Mouse (Mus musculus): ENCODE measurements at regions not wholly inside any gene's neighbourhood (a gene's known extent, or its start where the extent isn't known, plus 50 kb on each side); places are given as distances from the start of the nearest gene placed in this dataset.

- no peak for DNase-seq (ENCODE audit: low read depth, low spot score)
Observed at GRCm38 (mm10) chr16:87069294-87069693, 284.7 kb upstream of the N6amt1 start.

DNA sequence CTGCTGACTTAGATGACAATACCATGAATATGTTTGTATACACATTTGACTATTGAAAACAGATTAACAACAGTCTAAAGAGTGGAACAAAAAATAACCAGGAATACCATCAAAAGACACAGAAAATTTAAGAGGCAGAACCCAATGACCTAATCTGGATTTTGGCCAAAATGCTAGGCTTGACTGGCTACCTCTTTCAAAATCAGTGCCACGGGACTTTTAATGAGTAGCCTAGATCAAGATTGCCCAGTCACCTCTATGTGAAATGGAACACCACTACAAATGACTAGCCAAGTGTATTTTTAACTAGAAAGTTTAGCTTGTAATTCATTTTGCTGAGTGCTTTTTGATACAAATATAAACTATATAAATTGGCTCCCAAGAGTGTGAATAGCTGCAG lies 286.0 kb upstream of the N6amt1 start:
- DNase-seq (ENCODE audit: low read depth, low spot score) = no peak

DNA sequence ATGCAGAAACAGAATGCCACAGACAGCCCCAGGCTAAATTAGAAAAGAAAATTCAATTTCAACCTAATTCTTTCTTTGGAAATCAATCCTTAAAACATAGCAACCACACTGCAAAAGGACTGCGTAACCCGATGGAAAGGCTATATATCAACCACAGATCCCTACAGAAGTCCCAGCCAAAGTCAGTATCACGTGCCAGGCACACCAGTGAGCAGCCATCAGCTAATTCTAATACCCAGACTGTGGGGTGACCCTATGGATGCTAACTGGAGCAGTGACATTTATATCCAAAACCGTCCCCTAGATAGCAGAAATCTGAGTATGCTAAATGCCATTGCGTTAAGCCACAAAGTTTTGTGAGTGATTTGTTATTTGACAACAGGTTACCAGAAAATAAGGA lies 286.5 kb upstream of the N6amt1 start:
- no peak for DNase-seq (ENCODE audit: low read depth, low spot score)

DNA sequence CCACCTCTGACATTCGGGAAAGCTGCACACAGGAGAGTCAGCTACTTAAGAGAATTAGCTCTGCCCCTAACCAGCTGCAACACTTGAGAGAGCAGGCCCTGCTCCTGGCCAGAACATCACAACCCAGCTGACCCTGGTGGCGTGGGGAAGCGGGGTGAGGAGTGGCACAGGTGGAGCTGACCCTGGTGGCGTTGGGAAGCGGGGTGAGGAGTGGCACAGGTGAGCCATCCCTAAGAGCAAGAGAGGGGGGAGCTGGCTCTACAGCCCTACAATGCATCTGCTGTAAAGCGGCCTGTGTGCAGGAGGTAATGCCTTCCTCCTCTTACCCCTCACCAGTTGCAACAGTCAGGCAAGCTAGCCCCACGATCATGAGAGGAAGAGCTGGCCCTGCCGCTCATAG lies 293.5 kb upstream of the N6amt1 start:
- no peak for DNase-seq (ENCODE audit: low read depth, low spot score)

GRCm38 (mm10) chr16:87049741-87050383 lies 304.1 kb upstream of the N6amt1 start:
- DNase-seq (ENCODE audit: low read depth, low spot score) = no peak

DNA sequence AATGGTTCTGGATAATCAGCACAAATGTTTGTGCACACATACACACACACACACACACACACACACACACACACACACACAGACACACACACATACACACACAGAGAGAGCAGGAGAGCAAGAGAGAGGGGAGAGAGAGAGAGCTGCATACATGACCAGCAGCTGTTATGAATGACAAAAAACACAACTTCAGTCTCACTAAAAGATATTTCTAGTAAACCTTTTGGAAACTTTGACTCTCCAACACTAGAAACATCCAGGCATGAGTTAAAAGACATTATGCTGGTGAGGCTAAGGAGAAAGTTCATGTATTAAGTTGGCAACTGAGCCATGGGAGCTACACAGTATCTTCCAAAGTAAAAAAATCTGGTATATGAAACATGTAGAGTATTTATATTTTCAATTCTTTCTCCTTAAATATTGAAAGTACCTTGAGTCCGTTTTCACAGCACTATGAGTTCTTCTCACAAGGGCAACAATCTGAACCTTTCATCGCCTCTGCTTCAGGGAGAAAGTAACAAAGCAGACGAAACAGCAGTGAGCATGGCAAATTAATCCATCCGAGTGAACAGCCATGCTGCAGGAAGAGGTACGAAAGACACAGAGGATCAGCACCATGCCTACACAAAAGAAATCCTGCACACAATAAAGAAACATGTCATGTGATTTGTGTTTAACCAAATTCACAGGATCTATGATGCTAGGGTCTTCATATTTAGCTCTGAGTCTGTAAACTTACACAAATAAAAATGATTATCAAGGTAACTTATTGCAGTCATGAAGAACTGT lies 309.0 kb upstream of the N6amt1 start:
- DNase-seq (ENCODE audit: low read depth, low spot score) = no peak

DNA sequence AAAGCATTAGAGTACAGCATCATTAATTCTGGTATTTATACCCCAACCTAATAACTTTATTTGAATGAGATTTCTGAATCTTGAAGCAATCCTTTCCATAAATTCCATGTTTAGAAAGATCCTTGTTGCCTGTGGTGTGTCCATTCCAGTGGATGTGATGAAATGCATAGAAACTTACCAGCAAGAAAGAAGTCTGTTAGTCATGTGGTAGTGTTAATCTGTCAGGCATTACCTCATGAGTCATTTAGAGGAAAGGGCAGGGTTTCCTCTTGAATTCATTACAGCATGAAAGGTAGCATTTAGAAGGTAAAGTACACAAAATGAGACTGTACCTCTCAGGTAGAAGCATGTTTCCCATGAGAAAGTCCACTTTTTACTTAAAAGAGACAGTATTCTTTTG lies 310.3 kb upstream of the N6amt1 start:
- DNase-seq (ENCODE audit: low read depth, low spot score) = no peak

GRCm38 (mm10) chr16:87040366-87040765 lies 313.6 kb upstream of the N6amt1 start:
- DNase-seq (ENCODE audit: low read depth, low spot score) = no peak

GRCm38 (mm10) chr16:87039861-87040260 lies 314.1 kb upstream of the N6amt1 start:
- DNase-seq (ENCODE audit: low read depth, low spot score) = no peak

- no peak for DNase-seq (ENCODE audit: low read depth, low spot score)
Observed at GRCm38 (mm10) chr16:87037061-87037460, 316.9 kb upstream of the N6amt1 start.

GRCm38 (mm10) chr16:87031836-87032235 lies 322.1 kb upstream of the N6amt1 start:
- no peak for DNase-seq (ENCODE audit: low read depth, low spot score)

- no peak for DNase-seq (ENCODE audit: low read depth, low spot score)
Observed at GRCm38 (mm10) chr16:87028516-87029145, 325.4 kb upstream of the N6amt1 start.

DNA sequence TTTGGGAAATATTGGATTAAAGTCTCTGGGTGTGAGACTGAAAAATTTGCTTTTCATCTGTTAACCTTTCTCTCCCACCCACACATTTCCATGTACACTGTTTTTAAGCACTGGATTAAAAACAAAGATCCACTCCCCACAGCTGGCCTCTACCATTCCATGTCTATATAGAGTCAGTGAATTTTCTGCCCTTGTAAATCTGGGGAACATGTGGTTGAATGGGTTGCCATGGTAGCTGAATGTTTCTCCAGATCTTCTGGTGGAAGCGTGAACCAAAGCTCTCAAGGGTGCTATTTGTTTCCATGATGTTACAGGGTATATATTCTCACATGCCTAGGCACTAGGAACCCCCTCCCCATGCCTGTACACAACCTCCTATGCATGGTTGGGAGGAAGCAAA lies 326.4 kb upstream of the N6amt1 start:
- DNase-seq (ENCODE audit: low read depth, low spot score) = no peak

DNA sequence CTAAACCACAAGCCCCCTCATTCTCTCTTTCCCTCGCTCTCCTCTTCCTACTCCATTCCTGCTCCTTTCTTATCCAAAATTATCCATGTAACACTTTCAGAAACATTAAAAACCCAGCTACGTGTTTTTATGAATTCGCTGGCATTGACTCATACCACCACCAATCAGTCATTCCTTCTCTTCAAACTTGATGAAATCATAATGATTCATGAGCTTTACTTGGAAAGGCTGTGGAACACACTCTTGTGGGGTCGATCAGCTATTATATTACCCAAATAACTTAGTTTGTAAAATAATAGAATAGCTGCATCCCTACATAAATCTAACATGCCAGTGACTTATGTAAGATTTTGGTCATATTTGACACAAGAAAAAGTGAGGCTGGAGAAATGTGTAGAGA lies 331.9 kb upstream of the N6amt1 start:
- no peak for DNase-seq (ENCODE audit: low read depth, low spot score)

GRCm38 (mm10) chr16:87017107-87017670 lies 336.8 kb upstream of the N6amt1 start:
- DNase-seq (ENCODE audit: low read depth, low spot score) = no peak

DNA sequence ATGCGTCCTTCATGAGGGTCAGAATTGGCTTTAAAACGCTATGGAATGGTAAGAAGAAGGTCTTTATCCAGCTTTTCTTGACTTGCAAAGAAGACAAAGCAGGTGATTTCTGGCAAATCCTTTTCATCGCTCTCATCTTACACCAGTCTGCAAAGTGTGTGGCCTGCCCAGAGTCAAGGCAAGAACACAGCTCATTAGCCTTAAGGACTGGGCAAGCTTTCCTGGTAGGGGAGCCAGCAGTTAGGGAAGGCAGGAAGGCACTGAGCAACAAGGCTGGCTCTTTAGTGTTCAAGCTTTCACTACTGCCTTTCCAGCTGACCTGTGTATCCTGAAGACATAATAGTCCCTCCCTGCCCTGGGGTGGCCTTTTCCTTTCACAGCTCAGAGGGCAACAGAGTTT lies 352.4 kb upstream of the N6amt1 start:
- no peak for DNase-seq (ENCODE audit: low read depth, low spot score)

- no peak for DNase-seq (ENCODE audit: low read depth, low spot score)
Observed at GRCm38 (mm10) chr16:87001135-87001534, 352.9 kb upstream of the N6amt1 start.

DNA sequence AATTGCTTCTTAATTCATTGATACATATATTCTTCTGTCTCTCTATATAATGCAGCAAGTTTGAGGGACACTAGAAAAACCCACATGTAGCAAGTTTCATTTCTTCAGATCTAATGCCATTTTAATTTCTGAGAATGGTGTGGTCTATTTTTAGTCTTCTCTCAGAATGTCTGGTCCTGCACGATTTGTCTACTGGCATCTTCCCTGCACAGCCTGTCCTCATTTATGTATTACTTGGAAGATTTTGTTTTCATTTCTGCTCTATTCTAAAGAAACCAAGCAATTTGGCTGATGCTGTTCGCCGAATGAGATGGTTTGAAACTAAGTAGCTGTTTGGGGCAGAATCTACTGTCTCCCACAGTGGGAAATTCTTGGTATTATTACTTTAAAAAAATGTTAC lies 382.3 kb upstream of the N6amt1 start:
- peak; percentile 46 for DNase-seq (ENCODE audit: low read depth, low spot score)

DNA sequence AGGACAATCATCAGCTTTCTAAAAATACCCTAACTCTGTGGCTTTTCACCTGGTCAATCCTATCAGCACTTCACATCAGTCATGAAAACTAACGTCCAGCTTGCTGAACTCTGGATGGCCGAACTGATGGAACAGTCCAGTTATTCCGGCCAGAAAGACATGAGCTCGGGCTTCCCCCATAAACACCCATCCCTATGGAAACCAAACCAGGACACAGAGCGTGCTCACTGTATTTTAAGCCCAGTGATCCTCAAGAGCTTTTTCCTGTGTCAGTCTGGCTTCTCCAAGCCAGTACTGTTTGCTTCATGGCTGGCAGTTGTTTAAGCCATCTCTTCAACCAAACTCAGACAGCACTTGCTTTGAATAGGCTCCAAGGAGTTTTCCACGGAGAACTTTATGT lies 404.3 kb upstream of the N6amt1 start:
- DNase-seq (ENCODE audit: low read depth, low spot score) = no peak

- DNase-seq (ENCODE audit: low read depth, low spot score) = no peak
Observed at GRCm38 (mm10) chr16:86945531-86946144, 408.3 kb upstream of the N6amt1 start.

DNA sequence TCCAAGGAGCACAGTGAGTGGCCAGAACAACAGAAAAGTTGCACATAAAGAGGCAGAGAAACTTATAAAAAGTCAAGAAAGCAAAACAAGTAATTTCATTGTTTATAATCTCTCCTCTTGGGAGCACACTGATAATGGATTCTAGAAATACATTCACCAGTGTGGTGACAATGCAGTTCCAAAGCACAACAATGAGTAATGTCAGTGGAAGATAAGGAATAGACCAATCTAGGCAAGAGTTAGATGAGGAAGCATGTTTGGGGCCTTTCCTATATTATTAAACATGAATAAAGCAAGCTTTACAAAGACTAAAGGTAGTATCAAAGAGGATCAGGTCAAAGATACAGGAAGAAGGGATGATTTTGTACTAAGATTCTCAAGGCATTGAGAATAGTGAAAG lies 408.9 kb upstream of the N6amt1 start:
- no peak for DNase-seq (ENCODE audit: low read depth, low spot score)

DNA sequence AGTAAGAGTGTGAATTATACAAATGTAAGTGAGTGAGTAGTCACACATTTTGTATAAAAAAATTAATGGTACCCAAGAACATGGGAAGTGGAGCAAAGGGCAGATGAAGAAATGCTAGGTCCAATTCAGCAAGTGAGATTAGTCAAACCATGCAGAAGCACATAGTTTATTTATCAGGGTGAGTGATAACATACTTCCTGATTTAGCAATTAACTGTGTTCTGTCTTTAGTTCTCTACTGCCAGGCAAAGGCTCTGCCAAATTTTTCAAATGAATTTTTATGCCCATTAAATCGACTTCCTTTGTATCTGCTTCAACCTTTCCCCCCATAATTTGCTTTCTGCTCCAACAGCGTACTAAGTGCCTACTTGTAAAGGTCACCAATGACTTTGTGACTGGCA lies 419.0 kb upstream of the N6amt1 start:
- DNase-seq (ENCODE audit: low read depth, low spot score) = no peak
